Mouse (Mus musculus) kidney, embryonic 16.5 days (tissue): ENCODE measurements at regions not wholly inside any gene's neighbourhood (a gene's known extent, or its start where the extent isn't known, plus 50 kb on each side); places are given as distances from the start of the nearest gene placed in this dataset.

Experiments
- ATAC-seq: fragments of 200-750 bp; cut with Nextera tagmentation; 2 replicates; pipeline ENCODE4 v1.8.0; 2017; ENCODE audit warnings: moderate TSS enrichment; ENCODE audit not compliant: low FRiP score, low TSS enrichment
- H3K27ac ChIP-seq: fragments of 300-500 bp; sonication (generic); 2 replicates; pipeline ENCODE4 v1.5.1; 2014; ENCODE audit warnings: low read length
- H3K27me3 ChIP-seq: fragments of 300-500 bp; sonication (generic); 2 replicates; pipeline ENCODE4 v1.6.1; 2014; ENCODE audit warnings: low read length, control low read depth, mixed read lengths; ENCODE audit not compliant: insufficient read depth
- H3K36me3 ChIP-seq: fragments of 300-500 bp; sonication (generic); 2 replicates; pipeline ENCODE4 v1.6.1; 2014; ENCODE audit warnings: low read length, control low read depth, mixed read lengths; ENCODE audit not compliant: insufficient read depth
- H3K4me1 ChIP-seq: fragments of 300-500 bp; sonication (generic); 2 replicates; pipeline ENCODE4 v1.6.1; 2014; ENCODE audit warnings: low read length, control low read depth, mixed read lengths; ENCODE audit not compliant: insufficient read depth
- H3K4me2 ChIP-seq: fragments of 300-500 bp; sonication (generic); replicated peaks from 2 replicates; pipeline ENCODE4 v1.6.1; 2014; ENCODE audit warnings: low read depth, low read length
- H3K4me3 ChIP-seq: fragments of 300-500 bp; sonication (generic); 2 replicates; pipeline ENCODE4 v1.5.1; 2014; ENCODE audit warnings: mild to moderate bottlenecking, low read length
- H3K9ac ChIP-seq: fragments of 300-500 bp; sonication (generic); replicated peaks from 2 replicates; pipeline ENCODE4 v1.6.1; 2014; ENCODE audit warnings: low read length
- H3K9me3 ChIP-seq: fragments of 300-500 bp; sonication (generic); 2 replicates; pipeline ENCODE4 v1.6.1; 2016; ENCODE audit warnings: low read length, control low read depth
- WGBS: fragments of 180-500 bp; shearing (Covaris S2); extraction: QIAGEN DNeasy Blood & Tissue Kit; methylation state at CpG from one replicate; pipeline ENCODE4 v1.1.7; 2014; 5-methylcytosine and 5-hydroxymethylcytosine counted together

DNA sequence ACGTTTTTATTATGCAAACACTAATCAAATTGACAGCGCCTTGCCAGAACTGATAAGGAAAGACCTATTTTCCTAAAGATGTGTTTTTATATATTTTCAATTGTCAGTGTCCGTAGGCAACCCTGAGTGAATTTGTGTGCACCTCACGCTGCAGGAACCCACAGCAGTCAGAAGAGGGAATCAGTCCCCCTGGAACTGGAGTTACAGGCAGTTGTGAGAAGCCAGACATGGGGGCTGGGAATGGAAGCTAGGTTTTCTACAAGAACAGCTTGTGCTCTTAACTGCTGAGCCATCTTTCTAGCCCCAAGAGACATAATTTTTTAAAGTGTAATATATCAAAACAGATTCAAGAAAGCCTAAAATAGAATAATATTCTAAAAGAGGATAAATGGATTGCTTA is 134.0 kb upstream of the Phactr1 start:
- no peak overlapping the region for H3K4me3 ChIP-seq
- no peak for ATAC-seq
- 67% methylated on average over 4 of the region's 4 CpGs for WGBS
- no peaks in the 10 kb centered on the region for H3K36me3 ChIP-seq
- H3K9me3 ChIP-seq, result peaks cover 1% of the 10 kb centered on the region; the same call in 1 of the 2 replicates
- no peak overlapping the region for H3K9ac ChIP-seq
- H3K4me2 ChIP-seq, result no peak overlapping the region
- H3K27me3 ChIP-seq, result no peaks in the 10 kb centered on the region
- H3K27ac ChIP-seq, result no peak overlapping the region
- H3K4me1 ChIP-seq, result peaks cover 6% of the 10 kb centered on the region; the same call in 1 of the 2 replicates

DNA sequence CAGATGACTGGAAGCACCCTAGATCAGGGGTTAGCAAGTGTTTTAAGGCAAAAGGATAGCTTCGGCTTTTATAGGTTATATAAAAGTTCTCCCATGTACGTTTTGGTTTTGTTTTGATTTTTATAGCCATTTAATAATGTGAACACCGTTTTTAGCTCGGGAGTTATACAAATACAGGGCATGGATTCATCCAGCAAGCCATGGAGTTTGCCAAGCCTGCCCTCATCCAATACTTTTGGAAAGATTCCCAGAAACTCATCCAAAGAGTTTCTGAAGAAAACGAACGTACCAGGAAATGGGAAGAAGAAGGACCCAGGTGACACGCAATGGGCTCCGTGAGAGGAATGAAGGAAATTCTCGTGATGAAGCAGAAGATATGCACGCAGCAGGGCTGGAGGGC is 133.6 kb upstream of the Phactr1 start:
- ATAC-seq, result no peak
- 82% methylated on average over 10 of the region's 10 CpGs for WGBS

DNA sequence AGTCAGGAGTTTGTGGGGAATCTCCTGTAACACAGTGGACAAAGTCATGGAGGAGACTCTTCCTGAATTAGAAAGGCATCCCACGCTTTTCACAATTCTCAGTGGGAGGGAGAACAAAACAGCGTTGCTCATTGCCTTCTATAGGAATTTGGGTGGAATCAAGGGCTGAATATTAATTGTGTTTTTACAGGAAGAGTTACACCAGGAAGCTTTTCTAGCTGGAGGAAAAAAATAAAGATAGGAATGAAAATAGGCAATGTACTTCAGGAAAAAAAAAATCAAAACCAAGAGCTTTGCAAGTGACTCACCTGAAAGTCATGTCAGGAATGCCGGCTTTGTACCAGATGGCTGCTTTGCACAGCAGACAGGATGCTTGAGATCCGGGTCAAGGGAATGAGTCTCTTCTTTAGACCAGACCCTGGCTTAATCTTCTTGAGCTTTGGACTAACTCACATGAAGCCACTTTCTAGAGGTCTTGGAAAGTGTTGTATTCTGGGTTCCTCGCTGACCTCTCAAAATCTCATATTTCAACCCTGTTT is 131.3 kb upstream of the Phactr1 start:
- H3K9ac ChIP-seq, result no peak overlapping the region
- no peak overlapping the region for H3K27ac ChIP-seq
- H3K4me1 ChIP-seq, result peaks cover 6% of the 10 kb centered on the region; the same call in 1 of the 2 replicates
- no peaks in the 10 kb centered on the region for H3K27me3 ChIP-seq
- no peak overlapping the region for H3K4me2 ChIP-seq
- H3K9me3 ChIP-seq, result no peaks in the 10 kb centered on the region
- 57% methylated on average over 5 of the region's 5 CpGs for WGBS
- no peak for ATAC-seq
- H3K36me3 ChIP-seq, result no peaks in the 10 kb centered on the region
- H3K4me3 ChIP-seq, result no peak overlapping the region

More for the DNA sequence above, 133.6 kb upstream of the Phactr1 start:
- H3K36me3 ChIP-seq, result no peaks in the 10 kb centered on the region
- H3K27me3 ChIP-seq, result no peaks in the 10 kb centered on the region
- no peak overlapping the region for H3K9ac ChIP-seq
- H3K27ac ChIP-seq, result no peak overlapping the region
- no peak overlapping the region for H3K4me3 ChIP-seq
- H3K4me2 ChIP-seq, result no peak overlapping the region
- H3K4me1 ChIP-seq, result peaks cover 6% of the 10 kb centered on the region; the same call in 1 of the 2 replicates
- H3K9me3 ChIP-seq, result no peaks in the 10 kb centered on the region

DNA sequence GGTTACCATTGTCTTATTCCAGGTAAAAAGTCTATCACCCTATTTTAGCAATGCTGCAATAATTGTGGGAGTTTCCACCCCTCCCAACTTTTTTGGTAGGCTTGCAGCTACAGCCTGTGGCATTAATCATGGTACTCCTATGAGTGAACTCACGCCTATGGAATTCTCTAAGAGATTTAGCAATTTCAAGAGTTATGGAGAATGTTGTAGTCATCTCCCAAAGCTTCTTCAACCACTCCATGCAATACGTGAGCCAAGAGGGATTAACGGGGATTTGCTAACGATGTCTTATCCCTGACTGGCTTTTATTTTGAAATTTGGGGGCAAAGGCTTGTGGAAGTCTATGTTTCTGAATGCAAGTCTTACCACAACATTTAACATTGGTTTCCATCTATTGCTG is 125.5 kb upstream of the Phactr1 start:
- ATAC-seq, result no peak
- 89% methylated on average over 4 of the region's 4 CpGs for WGBS
- Histone ChIP-seq H3K36me3 (no peaks in the 10 kb centered on the region), H3K4me2 (no peak overlapping the region), H3K9me3 (no peaks in the 10 kb centered on the region), H3K4me3 (no peak overlapping the region), H3K4me1 (no peaks in the 10 kb centered on the region), H3K9ac (no peak overlapping the region), H3K27me3 (no peaks in the 10 kb centered on the region), H3K27ac (no peak overlapping the region)

DNA sequence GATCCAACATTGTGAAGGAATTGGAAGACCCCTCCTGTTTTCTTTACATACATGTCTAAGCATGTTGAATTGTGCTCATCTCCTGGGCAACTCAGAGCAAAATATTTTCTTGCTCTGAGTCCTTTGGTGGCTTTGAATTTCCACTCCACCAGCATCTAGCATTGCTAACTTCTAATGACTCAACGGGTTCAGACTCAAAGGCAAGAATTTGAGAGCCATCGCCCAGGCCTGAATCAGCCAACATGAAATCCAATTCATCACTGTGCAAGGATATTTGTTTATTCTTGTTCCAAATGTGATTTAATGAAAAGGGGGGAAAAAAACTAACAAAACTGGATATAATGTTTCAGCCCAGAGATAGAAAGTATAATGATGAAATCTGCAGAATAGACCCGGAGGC is 121.9 kb upstream of the Phactr1 start:
- no peak overlapping the region for H3K4me2 ChIP-seq
- H3K9ac ChIP-seq, result no peak overlapping the region
- H3K27me3 ChIP-seq, result no peaks in the 10 kb centered on the region
- no peaks in the 10 kb centered on the region for H3K9me3 ChIP-seq
- no peaks in the 10 kb centered on the region for H3K36me3 ChIP-seq
- H3K4me1 ChIP-seq, result no peaks in the 10 kb centered on the region
- WGBS, result 84% methylated on average over 3 of the region's 3 CpGs
- ATAC-seq, result no peak
- H3K4me3 ChIP-seq, result no peak overlapping the region
- no peak overlapping the region for H3K27ac ChIP-seq

DNA sequence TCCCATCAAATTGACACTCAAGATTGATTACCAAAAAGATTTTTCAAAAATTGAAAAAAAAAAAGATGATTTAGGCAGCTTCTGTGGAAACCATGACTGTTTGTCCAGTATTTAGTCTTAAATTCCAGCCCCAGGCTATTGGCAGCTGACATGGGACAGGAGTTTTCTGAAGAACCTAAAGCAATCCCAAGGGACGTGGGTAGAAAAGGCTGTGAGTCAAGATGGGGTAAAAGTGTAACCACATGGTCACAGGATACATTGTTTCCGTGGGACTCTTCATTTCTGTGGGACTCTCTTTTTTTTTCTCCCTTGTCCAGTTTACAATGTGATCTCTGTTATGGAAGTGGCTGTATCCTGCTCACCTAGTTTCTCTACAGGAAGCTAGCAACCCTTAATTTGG is 119.0 kb upstream of the Phactr1 start:
- no peak for ATAC-seq
- Histone ChIP-seq H3K9ac (no peak overlapping the region), H3K36me3 (no peaks in the 10 kb centered on the region), H3K27ac (no peak overlapping the region), H3K9me3 (no peaks in the 10 kb centered on the region), H3K4me1 (no peaks in the 10 kb centered on the region), H3K4me2 (no peak overlapping the region), H3K4me3 (no peak overlapping the region), H3K27me3 (no peaks in the 10 kb centered on the region)
- WGBS, result 76% methylated on average over 2 of the region's 2 CpGs

DNA sequence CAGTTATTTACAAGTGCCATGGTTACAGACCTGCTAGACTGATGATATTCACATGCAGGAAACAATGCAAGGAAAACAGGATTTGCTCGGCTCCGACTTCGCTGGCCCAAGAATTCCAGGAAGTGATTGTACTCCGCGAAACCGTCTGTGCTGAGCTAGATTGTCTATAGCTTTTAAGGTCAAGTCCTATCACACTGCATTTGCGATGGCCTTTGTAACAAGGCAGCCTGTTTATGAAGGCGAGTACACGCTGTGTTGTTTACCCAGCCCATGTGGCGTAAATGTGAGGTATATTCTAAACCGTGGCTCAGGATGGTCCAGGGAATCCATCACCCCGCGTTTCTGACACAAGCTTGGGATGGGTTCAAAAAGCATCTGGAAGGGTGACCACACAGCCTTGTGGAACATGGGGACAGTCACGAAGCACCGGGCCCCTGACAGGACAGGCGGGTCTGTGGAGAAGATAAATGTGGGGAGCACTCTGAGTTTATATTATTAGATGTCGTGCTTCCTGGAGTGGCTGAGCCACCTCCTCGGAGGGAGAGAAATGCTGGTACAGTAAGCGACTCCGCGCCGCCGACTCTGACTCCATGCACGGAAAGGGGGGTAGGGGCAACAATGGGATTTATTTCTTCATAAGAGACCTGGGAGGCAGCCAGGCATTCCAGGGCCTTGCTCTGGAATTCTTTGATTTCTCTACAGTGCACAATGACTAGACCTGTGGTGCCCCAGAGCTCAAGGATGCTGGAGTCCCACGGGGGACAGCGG is 114.9 kb upstream of the Phactr1 start:
- ATAC-seq, result peak; percentile 65
- H3K4me2 ChIP-seq, result no peak overlapping the region

DNA sequence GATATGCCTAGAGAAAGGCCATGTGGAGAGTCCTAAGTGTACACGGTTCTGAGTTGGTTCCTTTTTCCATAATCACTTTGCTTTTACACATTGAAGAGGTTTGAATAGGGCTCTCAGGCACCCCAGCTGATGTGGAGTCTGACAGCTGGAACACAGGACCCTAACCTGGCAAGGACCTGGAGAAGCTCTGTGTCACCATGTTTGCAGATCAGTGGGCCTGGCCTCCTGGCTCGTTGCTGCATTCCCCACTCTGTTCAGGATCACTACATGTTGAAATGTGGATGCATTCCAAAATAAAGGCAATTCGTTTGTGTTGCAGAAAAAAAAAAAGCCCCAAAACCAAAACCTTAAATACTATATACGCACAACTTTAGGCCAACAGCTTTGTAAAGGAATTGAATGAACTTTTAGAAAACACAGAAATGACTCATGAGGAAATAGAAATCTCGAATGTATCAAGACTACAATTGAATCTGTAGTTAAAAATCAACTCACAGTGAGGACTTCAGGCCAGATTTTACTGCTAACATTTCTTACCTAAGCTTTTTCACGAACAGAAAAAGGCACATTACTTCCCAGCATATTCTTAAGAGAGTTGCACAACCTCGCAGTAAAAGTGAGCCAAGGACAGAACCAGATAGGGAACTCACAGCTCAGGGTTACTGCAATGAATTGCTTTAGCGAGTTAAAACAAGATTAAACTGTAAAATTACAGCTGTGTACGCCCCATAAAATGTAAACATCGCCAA is 109.6 kb upstream of the Phactr1 start:
- no peaks in the 10 kb centered on the region for H3K9me3 ChIP-seq
- H3K27me3 ChIP-seq, result no peaks in the 10 kb centered on the region
- H3K9ac ChIP-seq, result no peak overlapping the region
- no peaks in the 10 kb centered on the region for H3K36me3 ChIP-seq
- H3K27ac ChIP-seq, result no peak overlapping the region
- no peak for ATAC-seq
- no peaks in the 10 kb centered on the region for H3K4me1 ChIP-seq
- 70% methylated on average over 10 of the region's 10 CpGs for WGBS
- no peak overlapping the region for H3K4me2 ChIP-seq
- no peak overlapping the region for H3K4me3 ChIP-seq

More for the DNA sequence above, 114.9 kb upstream of the Phactr1 start:
- Histone ChIP-seq H3K36me3 (no peaks in the 10 kb centered on the region), H3K9me3 (no peaks in the 10 kb centered on the region), H3K4me1 (no peaks in the 10 kb centered on the region), H3K9ac (no peak overlapping the region), H3K27ac (peak overlapping the region; percentile 6; the same call in 1 of the 2 replicates), H3K27me3 (no peaks in the 10 kb centered on the region), H3K4me3 (no peak overlapping the region)
- WGBS, result 64% methylated on average over 26 of the region's 26 CpGs

DNA sequence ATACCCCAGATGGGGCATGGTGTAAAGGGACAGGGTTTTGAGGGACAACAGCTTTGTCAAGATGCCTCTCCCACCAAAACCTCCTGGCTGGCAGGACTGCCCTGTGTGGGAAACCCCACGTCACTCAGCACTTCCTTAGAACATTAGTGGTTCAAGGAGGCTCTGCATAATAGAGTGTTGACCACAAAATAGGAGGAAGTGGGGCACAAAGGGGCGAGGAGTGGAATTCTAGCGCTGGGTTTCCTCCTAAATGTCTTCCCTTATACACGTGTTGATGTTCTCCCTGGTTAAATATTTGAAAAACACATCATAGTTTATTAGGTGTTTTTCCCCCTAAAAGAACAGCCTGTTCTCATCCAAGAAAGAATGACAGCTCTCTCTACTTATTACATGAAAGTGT is 106.2 kb upstream of the Phactr1 start:
- Histone ChIP-seq H3K27ac (no peak overlapping the region), H3K27me3 (no peaks in the 10 kb centered on the region), H3K9ac (no peak overlapping the region), H3K4me3 (no peak overlapping the region), H3K4me2 (no peak overlapping the region), H3K4me1 (no peaks in the 10 kb centered on the region), H3K9me3 (no peaks in the 10 kb centered on the region), H3K36me3 (no peaks in the 10 kb centered on the region)
- no peak for ATAC-seq
- 47% methylated on average over 4 of the region's 4 CpGs for WGBS
